Mouse (Mus musculus): ENCODE results near the gene Gcnt2. TPM values are rescaled to one million over a fixed set of nuclear protein-coding genes. Genes with fewer than 3 reads are reported as not detected.
A peak's percentile ranks its signal among the peaks of the same experiment; 100 is the strongest.
"Not testable (repeated sequence)": the region's sequence is repeated elsewhere in the genome, so short reads cannot be mapped to it uniquely, and the experiment has no call there.

Gcnt2 gene
- polyA plus RNA-seq, 1 experiment = 57.5 TPM

DNA sequence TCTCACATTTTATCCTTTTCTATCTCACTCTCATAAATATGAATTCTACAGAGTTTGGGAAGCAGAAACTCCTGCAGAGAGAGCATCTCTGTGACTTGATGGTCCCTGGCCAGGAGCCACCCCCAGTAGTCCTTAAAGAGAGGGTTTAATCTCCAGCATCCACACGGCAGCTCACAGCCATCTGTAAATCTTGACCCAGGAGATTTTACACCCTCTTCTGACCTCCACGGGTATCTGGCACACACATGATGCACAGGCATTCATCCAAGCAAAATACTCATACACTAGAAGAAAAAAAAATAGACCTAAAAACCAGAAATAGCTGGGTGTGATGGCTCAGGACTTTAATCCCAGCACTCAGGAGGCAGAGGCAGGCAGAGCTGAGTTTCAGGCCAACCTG lies 128.9 kb downstream of the Gcnt2 start:
- Histone ChIP-seq H3K4me1 (ENCODE audit: control insufficient read depth, insufficient read depth, low read length) (no peaks in the 10 kb centered on the region), H3K36me3 (ENCODE audit: control insufficient read depth, insufficient read depth, low read length, poor library complexity, severe bottlenecking) (no peaks in the 10 kb centered on the region), H3K4me3 (ENCODE audit: low read depth, low read length) (no peak overlapping the region), H3K9ac (ENCODE audit: low read depth, poor library complexity, severe bottlenecking) (no peak overlapping the region), H3K27ac (ENCODE audit: insufficient read depth, low read length) (no peak overlapping the region), H3K9me3 (replicated peaks; ENCODE audit: control insufficient read depth, insufficient read depth, low read length, poor library complexity, severe bottlenecking) (no peaks in the 10 kb centered on the region), H3K27me3 (ENCODE audit: control insufficient read depth, insufficient read depth, low read length, poor library complexity, severe bottlenecking) (0 out of 2 replicates have a peak, but pooled peaks cover 1% of the 10 kb centered on the region)
- TF ChIP-seq EP300 (IDR thresholded peaks at IDR 0.05; ENCODE audit: insufficient read depth, low read depth, low read length) = no peak
- no peak for TF ChIP-seq CTCF (IDR thresholded peaks at IDR 0.05; ENCODE audit: low read depth, low read length)
- TF ChIP-seq POLR2A (IDR thresholded peaks at IDR 0.05; ENCODE audit: insufficient read depth, low read length) = no peak

DNA sequence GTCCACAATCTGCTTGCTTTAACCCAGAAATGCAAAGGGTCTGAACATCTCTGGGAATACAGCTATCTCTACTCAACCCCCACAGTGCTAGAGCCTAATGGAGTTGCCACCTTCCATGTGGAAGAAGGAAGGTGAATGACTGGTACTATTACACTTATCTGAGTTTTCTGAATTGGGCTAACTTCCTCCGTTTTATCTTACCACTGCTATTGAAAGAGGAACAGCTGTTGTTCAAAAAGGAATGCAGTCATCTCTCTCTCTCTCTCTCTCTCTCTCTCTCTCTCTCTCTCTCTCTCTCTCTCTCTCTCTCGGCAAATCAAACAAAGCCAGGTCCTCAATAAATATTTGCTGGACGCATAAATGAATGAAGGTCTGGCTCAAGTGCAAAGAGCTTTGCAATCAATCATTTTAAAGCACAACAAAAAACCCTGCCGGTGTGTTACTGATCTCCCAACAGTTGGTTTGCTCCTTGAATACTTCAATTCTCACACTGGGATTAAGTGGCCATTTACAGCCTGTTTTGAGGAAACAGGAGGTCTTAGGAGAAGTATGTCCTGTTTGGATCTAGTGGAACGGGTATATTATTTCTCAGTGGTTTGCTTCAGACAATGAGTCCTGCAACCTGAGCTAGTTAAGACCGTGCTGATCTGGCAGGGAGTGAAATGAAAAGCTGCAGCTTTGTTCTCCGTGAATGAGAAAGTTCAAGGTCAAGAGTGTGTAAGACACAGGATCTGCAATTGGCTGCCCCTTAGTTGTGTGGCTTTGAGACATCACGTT lies 135.1 kb downstream of the Gcnt2 start:
- H3K27ac ChIP-seq (ENCODE audit: insufficient read depth, low read length) = no peak overlapping the region
- TF ChIP-seq EP300 (IDR thresholded peaks at IDR 0.05; ENCODE audit: insufficient read depth, low read depth, low read length) (no peak), CTCF (IDR thresholded peaks at IDR 0.05; ENCODE audit: low read depth, low read length) (no peak), POLR2A (IDR thresholded peaks at IDR 0.05; ENCODE audit: insufficient read depth, low read length) (no peak)

DNA sequence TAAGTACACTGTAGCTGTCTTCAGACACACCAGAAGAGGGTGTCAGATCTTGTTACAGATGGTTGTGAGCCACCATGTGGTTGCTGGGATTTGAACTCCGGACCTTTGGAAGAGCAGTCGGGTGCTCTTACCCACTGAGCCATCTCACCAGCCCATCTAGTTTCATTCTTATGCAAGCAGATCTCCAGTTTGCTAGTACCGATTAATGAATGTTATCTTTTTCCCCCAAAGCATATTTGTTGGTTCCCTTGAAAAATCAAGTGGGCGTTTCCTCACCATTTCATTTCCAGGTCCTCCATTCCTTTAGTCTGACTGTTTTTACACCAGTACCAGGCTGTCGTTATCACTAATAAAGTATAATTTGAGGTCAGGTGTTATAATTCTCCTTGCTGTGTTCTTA lies 139.0 kb downstream of the Gcnt2 start:
- H3K4me3 ChIP-seq (ENCODE audit: low read depth, low read length); H3K9me3 ChIP-seq (replicated peaks; ENCODE audit: control insufficient read depth, insufficient read depth, low read length, poor library complexity, severe bottlenecking); H3K27ac ChIP-seq (ENCODE audit: insufficient read depth, low read length); H3K4me1 ChIP-seq (ENCODE audit: control insufficient read depth, insufficient read depth, low read length); H3K9ac ChIP-seq (ENCODE audit: low read depth, poor library complexity, severe bottlenecking); H3K27me3 ChIP-seq (ENCODE audit: control insufficient read depth, insufficient read depth, low read length, poor library complexity, severe bottlenecking); H3K36me3 ChIP-seq (ENCODE audit: control insufficient read depth, insufficient read depth, low read length, poor library complexity, severe bottlenecking): not testable (repeated sequence)

More for the DNA sequence above, 135.1 kb downstream of the Gcnt2 start:
- H3K4me3 ChIP-seq (ENCODE audit: low read depth, low read length) = no peak overlapping the region
- H3K9me3 ChIP-seq (replicated peaks; ENCODE audit: control insufficient read depth, insufficient read depth, low read length, poor library complexity, severe bottlenecking) = no peaks in the 10 kb centered on the region
- H3K36me3 ChIP-seq (ENCODE audit: control insufficient read depth, insufficient read depth, low read length, poor library complexity, severe bottlenecking) = no peaks in the 10 kb centered on the region
- H3K27me3 ChIP-seq (ENCODE audit: control insufficient read depth, insufficient read depth, low read length, poor library complexity, severe bottlenecking) = 0 out of 2 replicates have a peak, but pooled peaks cover 1% of the 10 kb centered on the region
- H3K9ac ChIP-seq (ENCODE audit: low read depth, poor library complexity, severe bottlenecking) = no peak overlapping the region
- H3K4me1 ChIP-seq (ENCODE audit: control insufficient read depth, insufficient read depth, low read length) = no peaks in the 10 kb centered on the region

DNA sequence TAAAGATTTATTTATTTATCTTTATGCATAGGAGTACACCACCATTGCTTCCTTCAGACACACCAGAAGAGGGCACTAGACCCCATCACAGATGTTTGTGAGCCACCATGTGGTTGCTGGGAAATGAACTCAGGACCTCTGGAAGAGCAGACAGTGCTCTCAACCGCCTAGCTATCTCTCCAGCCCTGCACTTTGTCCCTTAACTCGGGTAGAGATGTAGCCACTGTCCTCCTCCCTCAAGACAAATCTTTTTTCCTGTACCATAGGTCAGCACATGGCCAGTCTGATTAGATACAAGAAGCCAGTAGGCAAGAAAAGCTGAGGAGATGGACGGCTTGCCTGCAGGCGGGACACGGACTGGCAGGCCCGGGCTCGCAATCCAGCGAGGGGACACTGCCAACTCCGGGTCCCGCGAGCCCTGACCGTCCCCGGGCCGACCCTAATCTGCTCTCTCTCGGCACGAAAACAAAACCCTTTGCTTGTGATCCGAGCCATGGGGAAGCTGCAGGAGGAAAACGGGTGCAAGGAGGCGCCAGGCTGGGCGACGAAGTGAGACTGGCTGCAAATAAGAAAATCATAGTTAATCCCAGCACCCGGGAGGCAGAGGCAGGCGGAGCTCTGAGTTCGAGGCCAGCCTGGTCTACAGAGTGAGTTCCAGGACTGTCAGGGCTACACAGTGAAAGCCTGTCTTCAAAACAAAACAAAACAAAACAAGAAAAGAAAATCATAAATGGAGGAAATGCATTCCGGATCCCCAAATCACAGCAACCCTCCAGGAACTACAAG lies 140.8 kb downstream of the Gcnt2 start:
- peaks cover 2% of the 10 kb centered on the region for H3K4me1 ChIP-seq (ENCODE audit: control insufficient read depth, insufficient read depth, low read length)
- H3K27ac ChIP-seq (ENCODE audit: insufficient read depth, low read length) = peak overlapping the region; percentile 89
- H3K9ac ChIP-seq (ENCODE audit: low read depth, poor library complexity, severe bottlenecking) = peak overlapping the region; percentile 80
- H3K9me3 ChIP-seq (replicated peaks; ENCODE audit: control insufficient read depth, insufficient read depth, low read length, poor library complexity, severe bottlenecking) = no peaks in the 10 kb centered on the region
- H3K4me3 ChIP-seq (ENCODE audit: low read depth, low read length) = peak overlapping the region; percentile 96
- TF ChIP-seq POLR2A (IDR thresholded peaks at IDR 0.05; ENCODE audit: insufficient read depth, low read length) = no peak
- TF ChIP-seq EP300 (IDR thresholded peaks at IDR 0.05; ENCODE audit: insufficient read depth, low read depth, low read length) = no peak
- peak; percentile 6 for TF ChIP-seq CTCF (IDR thresholded peaks at IDR 0.05; ENCODE audit: low read depth, low read length)
- peaks cover 12% of the 10 kb centered on the region for H3K36me3 ChIP-seq (ENCODE audit: control insufficient read depth, insufficient read depth, low read length, poor library complexity, severe bottlenecking)
- H3K27me3 ChIP-seq (ENCODE audit: control insufficient read depth, insufficient read depth, low read length, poor library complexity, severe bottlenecking) = no peaks in the 10 kb centered on the region

DNA sequence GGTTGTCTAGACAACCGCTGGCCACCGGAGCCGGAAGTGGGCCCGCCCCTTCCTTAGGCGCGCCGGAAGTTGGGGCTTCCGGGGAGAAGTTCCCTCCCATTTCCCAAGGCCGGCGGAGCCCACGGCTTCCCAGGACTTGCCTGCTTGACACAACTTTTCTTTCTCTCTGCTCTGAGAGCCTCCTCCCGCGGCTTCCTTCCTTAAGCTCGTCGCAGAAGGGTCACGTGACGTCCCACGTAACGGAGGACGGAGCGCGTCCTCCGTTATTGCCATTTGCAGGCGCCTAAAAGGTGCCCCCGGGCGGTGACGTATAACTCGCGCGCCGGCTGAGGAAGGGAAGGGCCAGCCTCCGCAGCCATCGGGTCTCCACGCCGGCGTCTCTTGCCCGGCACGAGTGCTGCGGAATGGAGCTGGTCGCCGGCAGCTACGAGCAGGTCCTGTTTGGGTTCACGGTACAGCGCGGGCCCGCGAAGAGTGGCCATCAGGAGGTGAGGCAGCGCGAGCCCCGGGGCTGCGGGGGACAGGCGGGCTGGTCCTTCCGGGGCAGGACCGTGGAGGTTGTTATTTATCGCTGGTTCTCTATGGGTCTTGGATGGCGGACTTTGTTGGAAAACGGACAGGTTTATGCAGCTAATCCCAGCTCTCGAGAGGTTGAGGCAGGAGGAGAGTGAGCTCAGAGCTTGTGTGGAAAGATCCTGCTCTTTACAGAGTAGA lies 141.5 kb downstream of the Gcnt2 start, which contains the start of gene Pak1ip1:
TSS of gene Pak1ip1 (plus strand) at position 98 of the 714 bp plus-strand sequence.
- peaks cover 19% of the 10 kb centered on the region for H3K36me3 ChIP-seq (ENCODE audit: control insufficient read depth, insufficient read depth, low read length, poor library complexity, severe bottlenecking)
- H3K27ac ChIP-seq (ENCODE audit: insufficient read depth, low read length) = peak within 1 kb of the TSS; percentile 90
- no peaks in the 10 kb centered on the region for H3K9me3 ChIP-seq (replicated peaks; ENCODE audit: control insufficient read depth, insufficient read depth, low read length, poor library complexity, severe bottlenecking)
- H3K9ac ChIP-seq (ENCODE audit: low read depth, poor library complexity, severe bottlenecking) = peak within 1 kb of the TSS; percentile 80
- H3K27me3 ChIP-seq (ENCODE audit: control insufficient read depth, insufficient read depth, low read length, poor library complexity, severe bottlenecking) = no peaks in the 10 kb centered on the region
- peak within 1 kb of the TSS; percentile 96 for H3K4me3 ChIP-seq (ENCODE audit: low read depth, low read length)
- TF ChIP-seq EP300 (IDR thresholded peaks at IDR 0.05; ENCODE audit: insufficient read depth, low read depth, low read length) = no peak
- no peak for TF ChIP-seq POLR2A (IDR thresholded peaks at IDR 0.05; ENCODE audit: insufficient read depth, low read length)
- TF ChIP-seq CTCF (IDR thresholded peaks at IDR 0.05; ENCODE audit: low read depth, low read length) = no peak
- peaks cover 2% of the 10 kb centered on the region for H3K4me1 ChIP-seq (ENCODE audit: control insufficient read depth, insufficient read depth, low read length)

Measured in ES-Bruce4 (cell line).